Comparison of ENCODE assay signal across 8 mouse cellular contexts in the genomic region with DNA sequence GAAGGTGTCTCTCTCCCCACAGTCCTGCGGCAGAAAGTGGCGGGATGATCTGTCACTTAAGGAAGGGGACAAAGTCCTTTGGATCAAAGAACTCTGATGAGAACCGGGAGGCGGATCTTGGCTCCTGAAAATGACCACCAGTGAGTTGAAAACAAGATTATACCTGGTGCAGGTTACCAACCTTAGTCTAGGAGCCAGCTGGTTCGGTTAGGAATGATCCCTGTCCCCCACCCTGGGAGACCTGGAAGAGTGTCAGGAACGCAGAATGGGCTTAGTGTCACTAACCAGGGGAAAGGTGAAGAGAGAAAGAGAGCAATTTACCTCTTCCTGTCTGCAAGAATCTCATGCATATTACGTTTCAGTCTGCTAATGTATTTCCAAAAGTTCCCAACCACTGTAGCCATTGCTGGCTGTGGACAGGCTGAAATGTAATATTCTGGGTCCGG. TPM values are rescaled to one million over a fixed set of nuclear protein-coding genes. Genes with fewer than 3 reads are reported as not detected.
DNase-seq lines count a peak whose midpoint lies in the region; ATAC-seq and TF ChIP-seq lines count a peak whose summit lies in the region.

A gene (minus strand): TSS at position 396 of the 446 bp plus-strand sequence.

- H3K9ac ChIP-seq in heart, postnatal 0 days (replicated peaks; ENCODE audit: low read depth, low read length), result peak within 1 kb of the TSS; percentile 98
- peak within 1 kb of the TSS; percentile 86 for H3K9ac ChIP-seq in midbrain, embryonic 13.5 days (replicated peaks)

- H3K9me3 ChIP-seq in heart, postnatal 0 days (replicated peaks; ENCODE audit: control insufficient read depth, low read length), result no peaks in the 10 kb centered on the region
- no peaks in the 10 kb centered on the region for H3K9me3 ChIP-seq in midbrain, embryonic 13.5 days

- no peak for TF ChIP-seq EP300 in heart, postnatal 0 days (IDR thresholded peaks at IDR 0.05; ENCODE audit: low read depth)

- peak; percentile 64 to 70 for DNase-seq in cerebellum, postnatal 10 days
- DNase-seq in cerebellum, postnatal 4 days (ENCODE audit: low spot score in 2 of 2), result no peak
- no peak for DNase-seq in urinary bladder, adult 2 months (ENCODE audit: low spot score)
- no peak for DNase-seq in urinary bladder, postnatal 14 days (ENCODE audit: low spot score)
- DNase-seq in heart, postnatal 0 days (ENCODE audit: low spot score), result peak; percentile 17
- DNase-seq in layer of hippocampus, postnatal 14 days (ENCODE audit: low spot score in 2 of 2), result no peak
- DNase-seq in urinary bladder, postnatal 10 days (ENCODE audit: low spot score), result no peak

- peaks cover 12% of the 10 kb centered on the region for H3K4me1 ChIP-seq in heart, postnatal 0 days (ENCODE audit: control insufficient read depth, insufficient read depth)
- H3K4me1 ChIP-seq in midbrain, embryonic 13.5 days (replicated peaks), result peaks cover 9% of the 10 kb centered on the region

- peak within 1 kb of the TSS; percentile 80 for H3K4me2 ChIP-seq in heart, postnatal 0 days (ENCODE audit: low read depth, low read length)
- H3K4me2 ChIP-seq in midbrain, embryonic 13.5 days (replicated peaks), result peak within 1 kb of the TSS; percentile 76

- H3K36me3 ChIP-seq in heart, postnatal 0 days (replicated peaks; ENCODE audit: control insufficient read depth, insufficient read depth, low read length), result no peaks in the 10 kb centered on the region
- H3K36me3 ChIP-seq in midbrain, embryonic 13.5 days, result no peaks in the 10 kb centered on the region

- ATAC-seq in heart, postnatal 0 days (ENCODE audit: insufficient read depth, low read depth), result peak; percentile 31
- peak; percentile 35; the same call in 1 of the 2 replicates for ATAC-seq in midbrain, embryonic 13.5 days

- H3K4me3 ChIP-seq in heart, postnatal 0 days (ENCODE audit: low read depth, low read length), result peak within 1 kb of the TSS; percentile 100
- H3K4me3 ChIP-seq in midbrain, embryonic 13.5 days (replicated peaks), result peak within 1 kb of the TSS; percentile 72

- H3K27me3 ChIP-seq in heart, postnatal 0 days (ENCODE audit: control insufficient read depth, insufficient read depth, low read length), result no peaks in the 10 kb centered on the region
- peaks cover 14% of the 10 kb centered on the region for H3K27me3 ChIP-seq in midbrain, embryonic 13.5 days

- 2% methylated on average over 8 of the region's 8 CpGs for WGBS in heart, postnatal 0 days
- WGBS in midbrain, embryonic 13.5 days, result 3% methylated on average over 8 of the region's 8 CpGs

- H3K27ac ChIP-seq in heart, postnatal 0 days (ENCODE audit: low read depth), result peak within 1 kb of the TSS; percentile 88
- no peak within 1 kb of the TSS; the same call in 1 of the 2 replicates for H3K27ac ChIP-seq in midbrain, embryonic 13.5 days

- TF ChIP-seq CTCF in heart, postnatal 0 days (IDR thresholded peaks at IDR 0.05; ENCODE audit: low read depth), result no peak

RNA-seq across cellular contexts. Expression of the gene that starts here (rescaled TPM):
- 14.3 and 17.1 TPM in 2 replicates for polyA plus RNA-seq in urinary bladder, adult 2 months (2012; rRNA removed)
- total RNA-seq in heart, postnatal 0 days (2014; rRNA removed; ENCODE audit: low replicate concordance), result 18.3 and 28.9 TPM in 2 replicates
- 6.9 and 7.0 TPM in 2 replicates for polyA plus RNA-seq in heart, postnatal 0 days (2015; fragmentation: Nextera tagmentation; extraction: Ambion mirVana)
- 10 to 100 TPM; 13.6 to 14.9 TPM for total RNA-seq in layer of hippocampus, postnatal 14 days (2021)
- 6.3 and 7.2 TPM in 2 replicates for polyA plus RNA-seq in midbrain, embryonic 13.5 days (2015; fragmentation: Nextera tagmentation; extraction: Ambion mirVana)

Comparison
In these comparisons a context has a peak if more than half of its experiments do, and no peak if none do; other contexts are left out.
1. DNase-seq: peak in cerebellum, postnatal 10 days (2 of 2) and heart, postnatal 0 days (single experiment); none in cerebellum, postnatal 4 days (0 of 2), urinary bladder, adult 2 months (single experiment), urinary bladder, postnatal 14 days (single experiment), layer of hippocampus, postnatal 14 days (0 of 2) and urinary bladder, postnatal 10 days (single experiment).